Mouse (Mus musculus) T-helper 17 cell (primary cell): Measurements from ENCODE around the gene Rnasel.

ENCODE experiments used
- in situ Hi-C, 2 experiments: fragments of 300-600 bp; cut with MboI, MseI; formaldehyde crosslinking; loops; 1 replicate in 1 of 2; 2 replicates in 1 of 2; pipeline ENCODE4 v1.15.1; 2025; ENCODE audit warnings: high pct_unique_total_duplicates in 2 of 2

The Rnasel gene

GRCm38 (mm10) chr1:153749211-153749801 is at the start of gene Rnasel:
TSS of gene Rnasel (plus strand) at chr1:153749426.
- in situ Hi-C loops, result loop anchor here (5.0 kb wide), 1 partner anchor 192 kb away; no protein-coding TSS in a partner anchor

- in situ Hi-C loops, result loop anchor here in 1 of 2 experiments (5.0 to 10.0 kb wide), 2 partner anchors 37 to 566 kb away; no protein-coding TSS in a partner anchor
Measured at GRCm38 (mm10) chr1:153700448-153701063, 48.7 kb upstream of the Rnasel start.

GRCm38 (mm10) chr1:153701461-153701860 is 47.8 kb upstream of the Rnasel start:
- in situ Hi-C loops, result loop anchor here in 1 of 2 experiments (5.0 to 10.0 kb wide), 2 partner anchors 36 to 567 kb away; no protein-coding TSS in a partner anchor

GRCm38 (mm10) chr1:153702166-153702852 is 46.9 kb upstream of the Rnasel start:
- in situ Hi-C loops, result loop anchor here in 1 of 2 experiments (5.0 to 10.0 kb wide), 2 partner anchors 35 to 568 kb away; no protein-coding TSS in a partner anchor

GRCm38 (mm10) chr1:153702853-153703410 is 46.3 kb upstream of the Rnasel start:
- in situ Hi-C loops, result loop anchor here in 1 of 2 experiments (5.0 to 10.0 kb wide), 2 partner anchors 34 to 568 kb away; no protein-coding TSS in a partner anchor

- in situ Hi-C loops, result loop anchor here in 1 of 2 experiments (5.0 to 10.0 kb wide), 2 partner anchors 34 to 569 kb away; no protein-coding TSS in a partner anchor
Measured at GRCm38 (mm10) chr1:153703445-153703991, 45.7 kb upstream of the Rnasel start.

- in situ Hi-C loops, result loop anchor here in 1 of 2 experiments (5.0 to 10.0 kb wide), 2 partner anchors 33 to 569 kb away; no protein-coding TSS in a partner anchor
Measured at GRCm38 (mm10) chr1:153704174-153704573, 45.1 kb upstream of the Rnasel start.

GRCm38 (mm10) chr1:153704996-153705395 is 44.2 kb upstream of the Rnasel start:
- in situ Hi-C loops, result loop anchor here in 1 of 2 experiments (5.0 to 10.0 kb wide), 2 partner anchors 32 to 570 kb away; no protein-coding TSS in a partner anchor

- in situ Hi-C loops, result loop anchor here in 1 of 2 experiments (10.0 kb wide), 1 partner anchor 574 kb away; no protein-coding TSS in a partner anchor
Measured at GRCm38 (mm10) chr1:153708626-153709025, 40.6 kb upstream of the Rnasel start.

- in situ Hi-C loops, result loop anchor here in 1 of 2 experiments (10.0 kb wide), 1 partner anchor 575 kb away; no protein-coding TSS in a partner anchor
Measured at GRCm38 (mm10) chr1:153709451-153709850, 39.8 kb upstream of the Rnasel start.

GRCm38 (mm10) chr1:153711544-153712262 is 37.5 kb upstream of the Rnasel start:
- in situ Hi-C loops, result no loop called here

GRCm38 (mm10) chr1:153712633-153713032 is 36.6 kb upstream of the Rnasel start:
- in situ Hi-C loops, result no loop called here

- in situ Hi-C loops, result no loop called here
Measured at GRCm38 (mm10) chr1:153717990-153718389, 31.2 kb upstream of the Rnasel start.

GRCm38 (mm10) chr1:153720935-153721334 is 28.3 kb upstream of the Rnasel start:
- in situ Hi-C loops, result no loop called here

GRCm38 (mm10) chr1:153721565-153722310 is 27.5 kb upstream of the Rnasel start:
- in situ Hi-C loops, result no loop called here

- in situ Hi-C loops, result no loop called here
Measured at GRCm38 (mm10) chr1:153723426-153723825, 25.8 kb upstream of the Rnasel start.

GRCm38 (mm10) chr1:153726636-153727035 is 22.6 kb upstream of the Rnasel start:
- in situ Hi-C loops, result no loop called here

GRCm38 (mm10) chr1:153729806-153730205 is 19.4 kb upstream of the Rnasel start:
- in situ Hi-C loops, result no loop called here

- in situ Hi-C loops, result no loop called here
Measured at GRCm38 (mm10) chr1:153730671-153731070, 18.6 kb upstream of the Rnasel start.

- in situ Hi-C loops, result no loop called here
Measured at GRCm38 (mm10) chr1:153733181-153733580, 16.0 kb upstream of the Rnasel start.
